Mouse (Mus musculus) erythroblast, embryonic 14.5 days (primary cell): ENCODE results near the gene Esr1.

ENCODE experiments used
- GATA1 ChIP-seq: IDR thresholded peaks from 2 replicates; pipeline ENCODE4 v1.6.1; 2012; ENCODE audit warnings: low read length, inconsistent platforms, mixed read lengths
- TAL1 ChIP-seq: IDR thresholded peaks from 3 replicates; pipeline ENCODE4 v1.6.1; 2012; ENCODE audit warnings: low read length, inconsistent platforms, mixed read lengths

DNA sequence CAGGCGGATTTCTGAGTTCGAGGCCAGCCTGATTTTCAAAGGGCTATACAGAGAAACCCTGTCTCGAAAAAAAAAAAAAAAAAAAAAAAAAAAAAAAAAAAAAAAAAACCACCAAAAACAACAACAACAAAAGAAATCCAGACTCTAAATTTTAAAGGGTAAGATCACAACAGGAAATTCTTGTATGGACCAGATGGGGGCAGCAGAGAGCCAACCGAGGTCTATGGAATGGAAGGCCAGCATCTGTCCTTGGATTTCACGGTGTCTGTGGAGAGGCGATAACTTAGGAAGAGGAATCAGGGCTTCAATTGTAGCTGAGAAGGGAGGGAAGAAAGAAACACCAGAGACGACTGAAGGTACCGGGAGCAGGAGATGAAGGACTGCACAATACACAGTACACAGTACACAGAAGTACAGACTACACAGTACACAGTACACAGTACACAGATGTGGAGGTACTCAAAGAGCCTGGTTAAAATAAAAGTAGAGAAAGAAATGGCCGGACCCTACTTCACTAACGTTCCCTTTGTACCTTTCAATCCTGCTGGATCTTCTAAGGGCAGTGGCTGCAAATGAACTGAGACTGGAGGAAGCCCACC, 13.1 kb upstream of the Esr1 start:
- TF ChIP-seq TAL1 (no peak), GATA1 (no peak)
